Mouse (Mus musculus): ENCODE data around the gene Scarb2.

DNA sequence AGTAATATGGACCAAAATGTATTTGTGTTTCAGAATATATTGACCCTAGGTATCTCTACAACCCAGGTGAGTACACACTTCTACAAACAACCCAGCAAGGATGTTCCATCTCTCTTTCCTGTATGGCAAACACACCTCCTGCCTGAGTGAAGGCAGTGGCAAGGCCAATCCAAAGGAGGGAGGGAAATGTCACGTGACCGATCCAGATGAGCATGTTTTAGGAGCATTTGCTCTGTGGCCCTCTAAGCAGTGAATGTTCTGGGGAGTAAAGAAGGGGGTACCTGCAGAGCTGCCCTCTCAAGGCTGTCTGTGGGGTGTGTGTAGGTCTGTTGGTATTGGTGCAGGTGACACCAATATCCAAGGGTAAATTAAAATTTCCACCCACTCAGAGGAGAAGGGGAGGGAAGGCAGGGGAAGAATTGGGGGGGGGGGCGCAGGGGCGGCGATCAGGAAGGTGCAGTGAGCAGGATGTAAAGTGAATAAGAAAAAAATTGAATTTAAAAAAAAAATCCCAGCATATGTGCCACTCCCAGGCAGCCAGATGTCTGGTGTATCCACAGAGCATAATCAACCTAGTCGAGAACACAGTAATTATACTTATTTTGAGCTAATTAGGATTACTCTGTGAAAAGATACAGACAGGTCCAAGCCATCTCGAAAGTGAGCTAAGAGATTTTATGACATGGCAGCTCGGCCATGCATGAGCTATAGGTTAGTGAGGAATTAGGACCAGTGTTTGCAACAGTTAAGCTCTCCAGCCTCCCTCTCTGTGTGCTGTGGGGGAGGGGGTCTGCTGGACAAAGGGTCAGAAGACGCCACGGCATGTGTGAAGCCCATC lies 102.9 kb downstream of the Scarb2 start:
- TF ChIP-seq CTCF (IDR thresholded peaks at IDR 0.05; ENCODE audit: low read depth, low read length) (no peak), POLR2AphosphoS5 (IDR thresholded peaks at IDR 0.05; ENCODE audit: insufficient replicate concordance, low read depth, low read length) (no peak), TAL1 (conservative IDR thresholded peaks at IDR 0.05; ENCODE audit: low read depth, low read length) (no peak), GATA1 (IDR thresholded peaks at IDR 0.05; ENCODE audit: borderline replicate concordance, low read length) (no peak), GATA2 (IDR thresholded peaks at IDR 0.05; ENCODE audit: borderline replicate concordance, low read depth, low read length) (no peak)

Measured in G1E (cell line).